Mouse (Mus musculus) hindbrain, embryonic 16.5 days (tissue): ENCODE data around the gene Olfr1180. TPM values are rescaled to one million over a fixed set of nuclear protein-coding genes. Genes with fewer than 3 reads are reported as not detected.
"Not testable (repeated sequence)": the region's sequence is repeated elsewhere in the genome, so short reads cannot be mapped to it uniquely, and the experiment has no call there.

Experiments
- ATAC-seq: fragments of 200-750 bp; cut with Nextera tagmentation; 2 replicates; pipeline ENCODE4 v1.8.0; 2017; ENCODE audit warnings: moderate TSS enrichment, moderate library complexity
- H3K27ac ChIP-seq: fragments of 300-500 bp; sonication (generic); 2 replicates; pipeline ENCODE4 v1.5.1; 2014; ENCODE audit warnings: low read depth, mild to moderate bottlenecking, control low read depth, low read length, moderate library complexity
- H3K27me3 ChIP-seq: fragments of 300-500 bp; sonication (generic); replicated peaks from 2 replicates; pipeline ENCODE4 v1.6.1; 2014; ENCODE audit warnings: low read length; ENCODE audit not compliant: control insufficient read depth, insufficient read depth
- H3K36me3 ChIP-seq: fragments of 300-500 bp; sonication (generic); 2 replicates; pipeline ENCODE4 v1.6.1; 2014; ENCODE audit warnings: mild to moderate bottlenecking, low read length, moderate library complexity, mixed read lengths; ENCODE audit not compliant: control insufficient read depth, insufficient read depth
- H3K4me1 ChIP-seq: fragments of 300-500 bp; sonication (generic); 2 replicates; pipeline ENCODE4 v1.6.1; 2014; ENCODE audit warnings: low read depth, low read length; ENCODE audit not compliant: control insufficient read depth, insufficient read depth
- H3K4me2 ChIP-seq: fragments of 300-500 bp; sonication (generic); 2 replicates; pipeline ENCODE4 v1.6.1; 2014; ENCODE audit warnings: mild to moderate bottlenecking, low read length, control low read depth, moderate library complexity
- H3K4me3 ChIP-seq: fragments of 300-500 bp; sonication (generic); 2 replicates; pipeline ENCODE4 v1.5.1; 2014; ENCODE audit warnings: mild to moderate bottlenecking, low read length, control low read depth, moderate library complexity
- H3K9ac ChIP-seq: fragments of 300-500 bp; sonication (generic); 2 replicates; pipeline ENCODE4 v1.6.1; 2014; ENCODE audit warnings: low read depth, mild to moderate bottlenecking, control low read depth, low read length, moderate library complexity
- H3K9me3 ChIP-seq: fragments of 300-500 bp; sonication (generic); 2 replicates; pipeline ENCODE4 v1.6.1; 2014; ENCODE audit warnings: mild to moderate bottlenecking, low read length, moderate library complexity; ENCODE audit not compliant: control insufficient read depth
- WGBS: fragments of 180-500 bp; shearing (Covaris S2); extraction: QIAGEN DNeasy Blood & Tissue Kit; methylation state at CpG from one replicate; pipeline ENCODE4 v1.1.7; 2014; 5-methylcytosine and 5-hydroxymethylcytosine counted together
- polyA plus RNA-seq: library from polyadenylated mRNA; unstranded; fragments of >200 nt; fragmentation: Nextera tagmentation; extraction: Ambion mirVana; gene quantifications from 2 replicates; pipeline ENCODE4 v1.2.1, GENCODE M21; 2015

The Olfr1180 gene
- not detected in 2 replicates for polyA plus RNA-seq

DNA sequence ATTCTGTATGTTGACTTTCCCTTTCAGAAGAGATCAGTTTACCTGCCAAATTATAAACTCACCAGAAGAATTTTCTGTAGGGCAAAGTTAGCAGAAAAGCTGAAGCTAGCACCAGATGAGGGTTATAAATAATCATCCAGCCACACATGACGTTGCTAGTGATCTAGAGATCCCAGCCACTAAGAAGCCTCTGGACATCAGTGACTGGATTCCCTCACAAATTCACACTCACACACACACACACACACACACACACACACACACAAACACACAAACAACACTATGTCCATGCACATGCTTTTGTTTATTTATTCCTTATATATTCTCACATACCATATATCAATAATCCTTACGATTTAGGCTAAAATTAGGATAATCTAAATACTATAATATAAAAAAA is at the start of gene Olfr1180:
Gene Olfr1180, minus strand, starts transcription at position 101 of the 400 bp plus-strand sequence.
- no peak within 1 kb of the TSS for H3K9ac ChIP-seq
- no peak within 1 kb of the TSS for H3K27ac ChIP-seq
- no peak for ATAC-seq
- no peaks in the 10 kb centered on the region for H3K4me1 ChIP-seq
- no peaks in the 10 kb centered on the region for H3K27me3 ChIP-seq
- H3K4me3 ChIP-seq: no peak within 1 kb of the TSS
- no peak within 1 kb of the TSS for H3K4me2 ChIP-seq
- WGBS: 81% methylated on average over 2 of the region's 2 CpGs
- no peaks in the 10 kb centered on the region for H3K9me3 ChIP-seq
- H3K36me3 ChIP-seq: no peaks in the 10 kb centered on the region

DNA sequence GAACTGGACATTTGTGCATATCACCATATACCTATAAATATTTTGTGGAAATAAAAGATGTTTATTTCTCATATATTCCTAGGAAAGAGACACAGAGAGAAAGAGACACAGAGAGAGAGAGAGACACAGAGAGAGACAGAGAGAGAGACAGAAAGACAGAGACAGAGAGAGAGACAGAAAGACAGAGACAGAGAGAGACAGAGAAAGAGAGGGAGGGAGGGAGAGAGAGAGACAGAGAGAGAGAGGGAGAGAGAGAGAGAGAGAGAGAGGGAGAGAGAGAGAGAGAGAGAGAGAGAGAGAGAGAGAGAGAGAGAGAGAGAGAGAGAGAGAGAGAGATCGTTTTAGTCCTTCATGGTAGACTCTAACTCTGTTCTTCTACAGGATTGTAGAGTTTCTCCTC is 35.6 kb upstream of the Olfr1180 start, which contains the start of gene Olfr1183:
Gene Olfr1183, plus strand, starts transcription at position 301 of the 400 bp plus-strand sequence.
- not testable (repeated sequence) for H3K36me3 ChIP-seq, H3K9ac ChIP-seq, H3K27ac ChIP-seq, H3K4me2 ChIP-seq, ATAC-seq, H3K4me3 ChIP-seq, H3K9me3 ChIP-seq, H3K27me3 ChIP-seq, H3K4me1 ChIP-seq
- WGBS: 68% methylated on average over 1 of the region's 1 CpGs

DNA sequence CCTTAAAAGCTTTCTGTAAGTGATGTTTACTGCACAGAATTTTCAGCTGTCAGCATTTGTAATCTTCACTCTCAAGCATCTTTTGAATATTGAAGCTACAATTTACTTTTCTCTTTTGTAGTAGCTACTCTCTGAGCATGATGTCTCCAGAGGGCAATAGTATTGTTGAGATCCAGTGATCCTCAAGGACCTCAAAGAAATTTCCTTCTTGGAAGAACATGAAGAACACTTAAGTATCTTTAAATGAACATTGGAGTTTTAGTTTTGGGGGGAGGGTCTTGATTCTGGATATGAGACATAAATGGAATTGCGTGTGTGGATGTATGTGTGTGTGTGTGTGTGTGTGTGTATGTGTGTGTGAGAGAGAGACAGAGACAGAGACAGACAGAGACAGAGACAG is 30.1 kb upstream of the Olfr1180 start, which contains the start of gene Gm13757:
Gene Gm13757, minus strand, starts transcription at position 101 of the 400 bp plus-strand sequence.
- WGBS: 95% methylated on average over 1 of the region's 1 CpGs

GRCm38 (mm10) chr2:88426071-88426470 is 7.1 kb upstream of the Olfr1180 start, which contains the start of gene Olfr1181:
Olfr1181 (minus strand) TSS chr2:88426171.
- ATAC-seq: no peak
- Histone ChIP-seq H3K4me1 (no peaks in the 10 kb centered on the region), H3K27me3 (no peaks in the 10 kb centered on the region), H3K27ac (no peak within 1 kb of the TSS), H3K9ac (no peak within 1 kb of the TSS), H3K4me3 (no peak within 1 kb of the TSS), H3K9me3 (no peaks in the 10 kb centered on the region), H3K36me3 (no peaks in the 10 kb centered on the region), H3K4me2 (no peak within 1 kb of the TSS)
- WGBS: 100% methylated on average over 1 of the region's 1 CpGs

More for the DNA sequence above, 30.1 kb upstream of the Olfr1180 start, which contains the start of gene Gm13757:
- no peak within 1 kb of the TSS for H3K9ac ChIP-seq
- no peak within 1 kb of the TSS for H3K4me2 ChIP-seq
- no peaks in the 10 kb centered on the region for H3K36me3 ChIP-seq
- H3K27me3 ChIP-seq: no peaks in the 10 kb centered on the region
- no peak for ATAC-seq
- no peaks in the 10 kb centered on the region for H3K9me3 ChIP-seq
- no peak within 1 kb of the TSS for H3K4me3 ChIP-seq
- H3K4me1 ChIP-seq: no peaks in the 10 kb centered on the region
- H3K27ac ChIP-seq: no peak within 1 kb of the TSS

GRCm38 (mm10) chr2:88406353-88406752 is 12.6 kb downstream of the Olfr1180 start, which contains the start of gene Olfr1179:
Olfr1179 (minus strand) TSS chr2:88406453.
- no peak within 1 kb of the TSS for H3K9ac ChIP-seq
- no peaks in the 10 kb centered on the region for H3K27me3 ChIP-seq
- WGBS: 91% methylated on average over 3 of the region's 3 CpGs
- no peaks in the 10 kb centered on the region for H3K36me3 ChIP-seq
- H3K4me3 ChIP-seq: no peak within 1 kb of the TSS
- no peaks in the 10 kb centered on the region for H3K4me1 ChIP-seq
- no peak within 1 kb of the TSS for H3K4me2 ChIP-seq
- H3K9me3 ChIP-seq: no peaks in the 10 kb centered on the region
- no peak within 1 kb of the TSS for H3K27ac ChIP-seq
- no peak for ATAC-seq

DNA sequence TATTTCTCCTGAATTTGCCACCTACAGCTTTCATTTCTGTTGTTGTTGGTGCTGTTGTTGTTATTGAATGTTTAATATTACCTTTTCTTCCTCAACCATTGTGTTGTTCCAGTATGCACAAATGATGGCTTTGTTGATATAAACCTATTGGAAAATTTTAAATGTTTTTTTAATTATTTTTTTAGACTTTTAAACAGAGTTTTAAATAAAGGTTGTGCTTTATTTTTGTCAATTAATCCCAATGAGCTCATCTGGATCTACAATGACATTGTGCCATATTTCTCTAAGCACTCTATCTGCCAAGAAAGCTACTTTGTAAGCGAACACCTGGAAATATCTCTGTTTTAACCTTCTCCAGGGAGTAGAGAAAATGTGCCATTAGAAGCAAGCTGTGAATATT is 32.2 kb downstream of the Olfr1180 start, which contains the start of gene Olfr1178:
Gene Olfr1178, plus strand, starts transcription at position 301 of the 400 bp plus-strand sequence.
- WGBS: 88% methylated on average over 1 of the region's 1 CpGs
- Histone ChIP-seq H3K27me3 (no peaks in the 10 kb centered on the region), H3K9me3 (no peaks in the 10 kb centered on the region), H3K27ac (no peak within 1 kb of the TSS), H3K4me2 (no peak within 1 kb of the TSS), H3K4me1 (no peaks in the 10 kb centered on the region), H3K9ac (no peak within 1 kb of the TSS), H3K36me3 (no peaks in the 10 kb centered on the region), H3K4me3 (no peak within 1 kb of the TSS)
- no peak for ATAC-seq

Other genes with a start within 250 kb of the Olfr1180 start
- gene Olfr1168, start 237.3 kb downstream of the Olfr1180 start, polyA plus RNA-seq: not detected in 2 replicates
- gene Olfr1170, start 190.8 kb downstream of the Olfr1180 start, polyA plus RNA-seq: not detected in 2 replicates
- not detected in 2 replicates for gene Olfr1173, start 139.3 kb downstream of the Olfr1180 start, polyA plus RNA-seq
- not detected in 2 replicates for gene Olfr1174-ps, start 104.0 kb downstream of the Olfr1180 start, polyA plus RNA-seq
- gene Olfr1175-ps, start 91.9 kb downstream of the Olfr1180 start, polyA plus RNA-seq: not detected in 2 replicates
- not detected in 2 replicates for gene Olfr1176, start 82.4 kb downstream of the Olfr1180 start, polyA plus RNA-seq
- not detected in 2 replicates for gene Olfr1177-ps, start 72.7 kb downstream of the Olfr1180 start, polyA plus RNA-seq
- not detected in 2 replicates for gene Olfr1178, start 32.1 kb downstream of the Olfr1180 start, polyA plus RNA-seq
- not detected in 2 replicates for gene Olfr1179, start 12.7 kb downstream of the Olfr1180 start, polyA plus RNA-seq
- not detected in 2 replicates for gene Olfr1181, start 7.0 kb upstream of the Olfr1180 start, polyA plus RNA-seq
- gene Gm13757, start 30.0 kb upstream of the Olfr1180 start, polyA plus RNA-seq: not detected in 2 replicates
- gene Olfr1183, start 35.7 kb upstream of the Olfr1180 start, polyA plus RNA-seq: not detected in 2 replicates
- not detected in 2 replicates for gene Olfr1184, start 64.4 kb upstream of the Olfr1180 start, polyA plus RNA-seq
- gene Olfr1185-ps1, start 74.2 kb upstream of the Olfr1180 start, polyA plus RNA-seq: not detected in 2 replicates
- gene Olfr1186, start 99.4 kb upstream of the Olfr1180 start, polyA plus RNA-seq: not detected in 2 replicates
- gene Olfr1188, start 137.8 kb upstream of the Olfr1180 start, polyA plus RNA-seq: not detected in 2 replicates
- not detected in 2 replicates for gene Olfr1189, start 167.3 kb upstream of the Olfr1180 start, polyA plus RNA-seq
- gene Olfr1191-ps1, start 221.4 kb upstream of the Olfr1180 start, polyA plus RNA-seq: not detected in 2 replicates
- gene Olfr1192-ps1, start 229.4 kb upstream of the Olfr1180 start, polyA plus RNA-seq: not detected in 2 replicates